ENCODE assay signal across 8 mouse cellular contexts in genomic region chr2:165876201-165876918, GRCm38 (mm10). TPM values are rescaled to one million over a fixed set of nuclear protein-coding genes. Genes with fewer than 3 reads are reported as not detected.
DNase-seq lines count a peak whose midpoint lies in the region; ATAC-seq and TF ChIP-seq lines count a peak whose summit lies in the region.

No protein-coding gene starts in this region.

- 55% methylated on average over 8 of the region's 8 CpGs for WGBS in heart, adult 2 months
- 45% methylated on average over 8 of the region's 8 CpGs for WGBS in forebrain, embryonic 16.5 days
- 72% methylated on average over 8 of the region's 8 CpGs for WGBS in liver, postnatal 0 days (ENCODE audit: insufficient replicate concordance)

- no peak for TF ChIP-seq CTCF in heart, adult 2 months (IDR thresholded peaks at IDR 0.05)
- TF ChIP-seq CTCF in liver, postnatal 0 days (IDR thresholded peaks at IDR 0.05; ENCODE audit: low read depth), result no peak

- H3K27me3 ChIP-seq in heart, adult 2 months (ENCODE audit: control insufficient read depth, insufficient read depth, low read length), result no peaks in the 10 kb centered on the region
- no peaks in the 10 kb centered on the region for H3K27me3 ChIP-seq in forebrain, embryonic 16.5 days (replicated peaks; ENCODE audit: control insufficient read depth, insufficient read depth, low read length)
- H3K27me3 ChIP-seq in liver, postnatal 0 days (ENCODE audit: insufficient read depth, low read length), result no peaks in the 10 kb centered on the region

- H3K4me2 ChIP-seq in forebrain, embryonic 16.5 days (ENCODE audit: low read length), result peak overlapping the region; percentile 59
- H3K4me2 ChIP-seq in liver, postnatal 0 days (ENCODE audit: low read depth, low read length), result no peak overlapping the region

- no peak overlapping the region for H3K4me3 ChIP-seq in heart, adult 2 months
- no peak overlapping the region; the same call in 1 of the 2 replicates for H3K4me3 ChIP-seq in forebrain, embryonic 16.5 days (replicated peaks; ENCODE audit: low read length)
- no peak overlapping the region for H3K4me3 ChIP-seq in liver, postnatal 0 days (ENCODE audit: low read depth, low read length)

- peaks cover 42% of the 10 kb centered on the region for H3K36me3 ChIP-seq in heart, adult 2 months (ENCODE audit: control insufficient read depth, insufficient read depth, low read length)
- peaks cover 2% of the 10 kb centered on the region; the same call in 1 of the 2 replicates for H3K36me3 ChIP-seq in forebrain, embryonic 16.5 days (ENCODE audit: control insufficient read depth, insufficient read depth)
- H3K36me3 ChIP-seq in liver, postnatal 0 days (replicated peaks; ENCODE audit: insufficient read depth, low read length), result peaks cover 39% of the 10 kb centered on the region

- intact Hi-C loops in heart, adult 2 months (cut with DNase I), result no loop called here

- no peak for TF ChIP-seq POLR2A in heart, adult 2 months (IDR thresholded peaks at IDR 0.05; ENCODE audit: insufficient read depth, low read depth, low read length)

- peak overlapping the region; percentile 98 for H3K27ac ChIP-seq in heart, adult 2 months
- H3K27ac ChIP-seq in forebrain, embryonic 16.5 days (ENCODE audit: low read length), result no peak overlapping the region
- H3K27ac ChIP-seq in liver, postnatal 0 days (ENCODE audit: low read depth), result 0 out of 2 replicates have a peak overlapping the region, but pooled peaks have one; percentile 13

- H3K9me3 ChIP-seq in forebrain, embryonic 16.5 days (ENCODE audit: control insufficient read depth, low read length), result no peaks in the 10 kb centered on the region
- no peaks in the 10 kb centered on the region for H3K9me3 ChIP-seq in liver, postnatal 0 days (ENCODE audit: low read length)

- peaks cover 4% of the 10 kb centered on the region; the same call in 1 of the 2 replicates for H3K79me2 ChIP-seq in heart, adult 2 months (replicated peaks; ENCODE audit: control insufficient read depth, insufficient read depth, low read length)

- ATAC-seq in forebrain, embryonic 16.5 days, result no peak
- no peak for ATAC-seq in liver, postnatal 0 days

- DNase-seq in heart, adult 2 months, result no peak
- no peak for DNase-seq in heart, postnatal 4 days
- DNase-seq in brain, adult 2 months (ENCODE audit: low read depth, low spot score), result peak; percentile 84
- DNase-seq in liver, postnatal 0 days, result no peak
- no peak for DNase-seq in thymus, postnatal 4 days
- no peak for DNase-seq in thymus, postnatal 10 days (ENCODE audit: low spot score in 2 of 2)
- no peak for DNase-seq in gastrocnemius, adult 8-10 months (ENCODE audit: low spot score in 2 of 2)

- no peak for TF ChIP-seq EP300 in heart, adult 2 months (IDR thresholded peaks at IDR 0.05; ENCODE audit: insufficient read depth, low read depth, low read length)
- TF ChIP-seq EP300 in liver, postnatal 0 days (IDR thresholded peaks at IDR 0.05; ENCODE audit: low read depth), result no peak

- peaks cover 58% of the 10 kb centered on the region for H3K4me1 ChIP-seq in heart, adult 2 months (ENCODE audit: control insufficient read depth, insufficient read depth, low read length)
- H3K4me1 ChIP-seq in forebrain, embryonic 16.5 days (replicated peaks; ENCODE audit: control insufficient read depth, insufficient read depth, low read length), result peaks cover 83% of the 10 kb centered on the region
- H3K4me1 ChIP-seq in liver, postnatal 0 days (ENCODE audit: insufficient read depth), result peaks cover 75% of the 10 kb centered on the region

- H3K9ac ChIP-seq in heart, adult 2 months (ENCODE audit: low read depth, low read length), result peak overlapping the region; percentile 27; the same call in 1 of the 2 replicates
- peak overlapping the region; percentile 48; the same call in 1 of the 2 replicates for H3K9ac ChIP-seq in forebrain, embryonic 16.5 days (replicated peaks; ENCODE audit: low read depth, low read length)
- no peak overlapping the region for H3K9ac ChIP-seq in liver, postnatal 0 days (replicated peaks)

RNA-seq across cellular contexts. Expression of gene Zmynd8, which starts 22.5 kb away (rescaled TPM):
- 10 to 100 TPM; 44.4 to 47.2 TPM for total RNA-seq in heart, adult 2 months (2021)
- 20.4 and 31.2 TPM in 2 replicates for polyA plus RNA-seq in heart, adult 2 months (2012; rRNA removed)
- 10 to 100 TPM; 49.5 to 50.4 TPM for total RNA-seq in heart, postnatal 4 days (2021)
- 69.8 and 81.5 TPM in 2 replicates for polyA plus RNA-seq in forebrain, embryonic 16.5 days (2015; fragmentation: Nextera tagmentation; extraction: Ambion mirVana)
- polyA plus RNA-seq in liver, postnatal 0 days (2015; fragmentation: Nextera tagmentation; extraction: Ambion mirVana), result 16.9 and 21.9 TPM in 2 replicates
- 10 to 100 TPM; 11.4 to 14.4 (median 13.5) TPM for total RNA-seq in gastrocnemius, adult 8-10 months (2022)
